Mouse (Mus musculus): ENCODE data around the gene Ephb1. TPM values are rescaled to one million over a fixed set of nuclear protein-coding genes. Genes with fewer than 3 reads are reported as not detected.

Ephb1 gene
- polyA plus RNA-seq, 1 experiment, result 48.1 TPM

GRCm38 (mm10) chr9:101907747-101908255, 446.7 kb downstream of the Ephb1 start:
- 84% methylated on average over 6 of the region's 6 CpGs for WGBS
- TF ChIP-seq POLR2A (IDR thresholded peaks at IDR 0.05; ENCODE audit: borderline replicate concordance, insufficient read depth, low read length) (no peak), CTCF (IDR thresholded peaks at IDR 0.05; ENCODE audit: borderline replicate concordance, insufficient read depth, low read depth, low read length) (no peak)
- DNase-seq, result no peak
- Histone ChIP-seq H3K4me1 (ENCODE audit: control insufficient read depth, insufficient read depth, low read length) (no peaks in the 10 kb centered on the region; the same call in 1 of the 2 replicates), H3K27me3 (ENCODE audit: control insufficient read depth, insufficient read depth, low read length) (no peaks in the 10 kb centered on the region), H3K4me3 (replicated peaks; ENCODE audit: insufficient read depth, low read depth, low read length) (no peak overlapping the region), H3K27ac (ENCODE audit: insufficient read depth, low read length) (no peak overlapping the region)

GRCm38 (mm10) chr9:101903406-101903805, 451.1 kb downstream of the Ephb1 start:
- 93% methylated on average over 3 of the region's 3 CpGs for WGBS
- TF ChIP-seq CTCF (IDR thresholded peaks at IDR 0.05; ENCODE audit: borderline replicate concordance, insufficient read depth, low read depth, low read length) (no peak), POLR2A (IDR thresholded peaks at IDR 0.05; ENCODE audit: borderline replicate concordance, insufficient read depth, low read length) (no peak)
- H3K27ac ChIP-seq (ENCODE audit: insufficient read depth, low read length), result no peak overlapping the region

GRCm38 (mm10) chr9:101897851-101898250, 456.6 kb downstream of the Ephb1 start:
- no peaks in the 10 kb centered on the region for H3K27me3 ChIP-seq (ENCODE audit: control insufficient read depth, insufficient read depth, low read length)
- H3K4me1 ChIP-seq (ENCODE audit: control insufficient read depth, insufficient read depth, low read length), result no peaks in the 10 kb centered on the region
- H3K4me3 ChIP-seq (replicated peaks; ENCODE audit: insufficient read depth, low read depth, low read length), result no peak overlapping the region
- H3K27ac ChIP-seq (ENCODE audit: insufficient read depth, low read length), result no peak overlapping the region
- TF ChIP-seq POLR2A (IDR thresholded peaks at IDR 0.05; ENCODE audit: borderline replicate concordance, insufficient read depth, low read length) (no peak), CTCF (IDR thresholded peaks at IDR 0.05; ENCODE audit: borderline replicate concordance, insufficient read depth, low read depth, low read length) (no peak)
- 98% methylated on average over 1 of the region's 1 CpGs for WGBS
- DNase-seq, result no peak

More at GRCm38 (mm10) chr9:101903406-101903805, 451.1 kb downstream of the Ephb1 start:
- no peak overlapping the region for H3K4me3 ChIP-seq (replicated peaks; ENCODE audit: insufficient read depth, low read depth, low read length)
- H3K4me1 ChIP-seq (ENCODE audit: control insufficient read depth, insufficient read depth, low read length), result no peaks in the 10 kb centered on the region
- DNase-seq, result no peak
- no peaks in the 10 kb centered on the region for H3K27me3 ChIP-seq (ENCODE audit: control insufficient read depth, insufficient read depth, low read length)

DNA sequence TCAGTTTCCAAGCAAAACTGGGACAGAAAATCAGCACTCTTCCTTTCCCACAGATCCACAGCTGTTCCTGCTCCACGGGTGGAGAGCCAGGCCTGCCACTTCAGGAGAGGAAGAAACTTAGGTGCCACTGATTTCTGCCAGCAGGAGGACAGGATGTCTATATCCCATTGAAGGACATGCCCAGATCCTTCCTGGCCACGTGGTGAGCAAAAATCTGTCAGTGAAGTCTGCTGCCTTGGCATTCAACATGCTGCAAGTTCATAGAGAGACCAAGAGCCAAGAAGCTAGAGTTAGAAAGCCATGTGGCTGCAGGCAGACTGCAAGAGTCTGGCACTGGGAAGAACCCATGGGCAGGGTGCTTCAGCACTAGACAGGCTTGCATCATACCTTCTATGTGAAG, 471.2 kb downstream of the Ephb1 start:
- Histone ChIP-seq H3K4me1 (ENCODE audit: control insufficient read depth, insufficient read depth, low read length) (peaks cover 16% of the 10 kb centered on the region; the same call in 1 of the 2 replicates), H3K4me3 (replicated peaks; ENCODE audit: insufficient read depth, low read depth, low read length) (no peak overlapping the region), H3K27ac (ENCODE audit: insufficient read depth, low read length) (no peak overlapping the region), H3K27me3 (ENCODE audit: control insufficient read depth, insufficient read depth, low read length) (no peaks in the 10 kb centered on the region)
- DNase-seq, result peak; percentile 82 to 90
- WGBS, result 6% methylated on average over 2 of the region's 2 CpGs
- peak; percentile 19; the same call in 1 of the 2 replicates for TF ChIP-seq CTCF (IDR thresholded peaks at IDR 0.05; ENCODE audit: borderline replicate concordance, insufficient read depth, low read depth, low read length)
- TF ChIP-seq POLR2A (IDR thresholded peaks at IDR 0.05; ENCODE audit: borderline replicate concordance, insufficient read depth, low read length), result no peak

- no peaks in the 10 kb centered on the region for H3K27me3 ChIP-seq (ENCODE audit: control insufficient read depth, insufficient read depth, low read length)
- 91% methylated on average over 11 of the region's 11 CpGs for WGBS
- no peak for DNase-seq
- TF ChIP-seq POLR2A (IDR thresholded peaks at IDR 0.05; ENCODE audit: borderline replicate concordance, insufficient read depth, low read length) (no peak), CTCF (IDR thresholded peaks at IDR 0.05; ENCODE audit: borderline replicate concordance, insufficient read depth, low read depth, low read length) (no peak)
- peaks cover 5% of the 10 kb centered on the region; the same call in 1 of the 2 replicates for H3K4me1 ChIP-seq (ENCODE audit: control insufficient read depth, insufficient read depth, low read length)
- H3K27ac ChIP-seq (ENCODE audit: insufficient read depth, low read length), result no peak overlapping the region
- no peak overlapping the region for H3K4me3 ChIP-seq (replicated peaks; ENCODE audit: insufficient read depth, low read depth, low read length)
Observed at GRCm38 (mm10) chr9:101877109-101877987, 477.1 kb downstream of the Ephb1 start.

GRCm38 (mm10) chr9:101875306-101875705, 479.2 kb downstream of the Ephb1 start:
- WGBS, result 82% methylated on average over 1 of the region's 1 CpGs
- TF ChIP-seq CTCF (IDR thresholded peaks at IDR 0.05; ENCODE audit: borderline replicate concordance, insufficient read depth, low read depth, low read length) (no peak), POLR2A (IDR thresholded peaks at IDR 0.05; ENCODE audit: borderline replicate concordance, insufficient read depth, low read length) (no peak)
- H3K27ac ChIP-seq (ENCODE audit: insufficient read depth, low read length), result no peak overlapping the region
- no peaks in the 10 kb centered on the region for H3K4me1 ChIP-seq (ENCODE audit: control insufficient read depth, insufficient read depth, low read length)
- no peaks in the 10 kb centered on the region for H3K27me3 ChIP-seq (ENCODE audit: control insufficient read depth, insufficient read depth, low read length)
- no peak overlapping the region for H3K4me3 ChIP-seq (replicated peaks; ENCODE audit: insufficient read depth, low read depth, low read length)
- no peak for DNase-seq

Other genes with a start within 250 kb of the Ephb1 start
- gene Ky, start 151.1 kb upstream of the Ephb1 start, polyA plus RNA-seq (2012; rRNA removed), result 3.3 and 3.7 TPM in 2 replicates

Measured in cerebellum, adult 2 months (tissue).